Mouse (Mus musculus) kidney, adult 18-20 months (tissue): ENCODE measurements around the gene Haus4.
A peak's percentile ranks its signal among the peaks of the same experiment; 100 is the strongest.

Source experiments
- DNase-seq: peaks from one replicate; pipeline ENCODE4 v3.0.0; 2021

Haus4 gene

GRCm38 (mm10) chr14:54553975-54554769 lies at the start of gene Haus4:
Gene Haus4 (minus strand): TSS chr14:54554616.
- DNase-seq: peak; percentile 90

- no peak for DNase-seq
These were observed 49.3 kb upstream of the Haus4 start for GRCm38 (mm10) chr14:54603686-54604085.

- DNase-seq: peak; percentile 94
These were observed 48.7 kb upstream of the Haus4 start for GRCm38 (mm10) chr14:54603038-54603654.

- DNase-seq: no peak
These were observed 48.2 kb upstream of the Haus4 start for GRCm38 (mm10) chr14:54602613-54603012.

- DNase-seq: no peak
These were observed 47.2 kb upstream of the Haus4 start for GRCm38 (mm10) chr14:54601601-54602000.

- no peak for DNase-seq
These were observed 42.7 kb upstream of the Haus4 start for GRCm38 (mm10) chr14:54597084-54597483.

- DNase-seq: no peak
These were observed 40.4 kb upstream of the Haus4 start for GRCm38 (mm10) chr14:54594631-54595414.

- no peak for DNase-seq
These were observed 39.6 kb upstream of the Haus4 start for GRCm38 (mm10) chr14:54594055-54594454.

- DNase-seq: no peak
These were observed 38.0 kb upstream of the Haus4 start for GRCm38 (mm10) chr14:54592319-54592934.

GRCm38 (mm10) chr14:54591056-54591455 lies 36.6 kb upstream of the Haus4 start:
- DNase-seq: no peak

GRCm38 (mm10) chr14:54583681-54584338 lies 29.4 kb upstream of the Haus4 start:
- DNase-seq: peak; percentile 66

- no peak for DNase-seq
These were observed 28.1 kb upstream of the Haus4 start for GRCm38 (mm10) chr14:54582536-54582935.

GRCm38 (mm10) chr14:54579638-54580037 lies 25.2 kb upstream of the Haus4 start:
- no peak for DNase-seq

GRCm38 (mm10) chr14:54578063-54578462 lies 23.6 kb upstream of the Haus4 start:
- no peak for DNase-seq

GRCm38 (mm10) chr14:54577089-54577982 lies 22.9 kb upstream of the Haus4 start, which contains the start of gene Ajuba:
Gene Ajuba (minus strand): TSS chr14:54577558.
- peak; percentile 94 for DNase-seq

GRCm38 (mm10) chr14:54576241-54577088 lies 22.0 kb upstream of the Haus4 start:
- peak; percentile 69 for DNase-seq

GRCm38 (mm10) chr14:54575631-54576030 lies 21.2 kb upstream of the Haus4 start:
- peak; percentile 88 for DNase-seq

GRCm38 (mm10) chr14:54575031-54575430 lies 20.6 kb upstream of the Haus4 start:
- no peak for DNase-seq

- DNase-seq: no peak
These were observed 19.8 kb upstream of the Haus4 start for GRCm38 (mm10) chr14:54574253-54574652.
